ENCODE assay signal across 9 mouse cellular contexts in the genomic region with DNA sequence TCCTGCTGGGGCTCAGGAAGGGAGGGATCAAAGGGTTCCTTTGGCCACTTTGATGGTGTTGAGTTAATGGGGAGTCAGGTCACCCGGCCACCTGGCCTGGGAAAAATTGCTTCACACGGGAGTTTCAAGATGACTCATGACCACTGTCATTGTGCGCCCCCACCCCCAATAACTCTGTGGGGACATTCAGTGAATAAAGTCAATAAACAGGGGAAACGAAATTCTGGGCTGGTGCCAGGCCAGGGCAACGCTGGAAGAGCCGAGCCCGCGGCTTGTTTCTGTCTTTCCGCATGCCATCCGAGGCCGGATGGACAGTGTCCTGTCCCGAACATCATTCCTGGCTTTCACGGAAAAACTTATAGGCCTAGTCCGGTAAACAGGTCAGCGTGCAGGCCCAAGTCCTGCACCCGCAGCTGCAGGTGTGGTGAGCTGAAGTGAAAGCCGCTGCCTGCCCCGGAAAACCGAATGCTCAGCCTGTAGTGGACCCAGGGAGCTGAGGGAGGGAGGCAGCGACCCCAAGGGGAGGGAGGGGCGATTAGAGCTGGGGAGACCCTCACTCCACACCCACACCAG. TPM values are rescaled to one million over a fixed set of nuclear protein-coding genes. Genes with fewer than 3 reads are reported as not detected.
A peak's percentile ranks its signal among the peaks of the same experiment; 100 is the strongest.
DNase-seq lines count a peak whose midpoint lies in the region; ATAC-seq lines count a peak whose summit lies in the region.
"Had no signal": no experiment of that assay in that cellular context is flagged by ENCODE, and none has a peak within 500 bp of the region (broad histone marks: within the 10 kb centered on the region; RNA-seq: fewer than 3 reads in every experiment).

No protein-coding gene starts in this region.

- no peak overlapping the region for H3K9ac ChIP-seq in heart, embryonic 14.5 days (ENCODE audit: low read length)
- 0 out of 2 replicates have a peak overlapping the region, but pooled peaks have one; percentile 27 for H3K9ac ChIP-seq in embryonic facial prominence, embryonic 13.5 days
- no peak overlapping the region for H3K9ac ChIP-seq in intestine, embryonic 14.5 days (ENCODE audit: low read length)
- H3K9ac ChIP-seq in midbrain, embryonic 15.5 days = no peak overlapping the region

- peak overlapping the region; percentile 68 for H3K4me2 ChIP-seq in heart, embryonic 14.5 days (ENCODE audit: low read length)
- peak overlapping the region; percentile 73 for H3K4me2 ChIP-seq in embryonic facial prominence, embryonic 13.5 days
- H3K4me2 ChIP-seq in intestine, embryonic 14.5 days (ENCODE audit: low read length) = peak overlapping the region; percentile 54
- peak overlapping the region; percentile 57 for H3K4me2 ChIP-seq in midbrain, embryonic 15.5 days

- H3K36me3 ChIP-seq in heart, embryonic 14.5 days (ENCODE audit: control insufficient read depth, insufficient read depth, low read length) = no peaks in the 10 kb centered on the region
- no peaks in the 10 kb centered on the region for H3K36me3 ChIP-seq in embryonic facial prominence, embryonic 13.5 days
- H3K36me3 ChIP-seq in intestine, embryonic 14.5 days (ENCODE audit: control insufficient read depth, insufficient read depth, low read length) = no peaks in the 10 kb centered on the region
- no peaks in the 10 kb centered on the region for H3K36me3 ChIP-seq in midbrain, embryonic 15.5 days (replicated peaks)

- no peak overlapping the region for H3K27ac ChIP-seq in heart, embryonic 14.5 days (replicated peaks in 1 of 2; ENCODE audit: control insufficient read depth in 1 of 2, insufficient read depth in 1 of 2, low read depth in 2 of 2, low read length in 2 of 2)
- H3K27ac ChIP-seq in embryonic facial prominence, embryonic 13.5 days = peak overlapping the region; percentile 39; the same call in 1 of the 2 replicates
- H3K27ac ChIP-seq in intestine, embryonic 14.5 days (ENCODE audit: low read depth) = no peak overlapping the region
- H3K27ac ChIP-seq in midbrain, embryonic 15.5 days = no peak overlapping the region

- ATAC-seq in heart, embryonic 14.5 days (ENCODE audit: insufficient number of reproducible peaks, insufficient read depth, low FRiP score, low read depth) = no peak
- ATAC-seq in embryonic facial prominence, embryonic 13.5 days (ENCODE audit: insufficient number of reproducible peaks, insufficient read depth, low FRiP score, low TSS enrichment, low read depth) = no peak
- 0 out of 2 replicates have a peak, but pooled peaks have one; percentile 12 for ATAC-seq in intestine, embryonic 14.5 days (replicated peaks; ENCODE audit: low FRiP score, low TSS enrichment, low read depth)
- ATAC-seq in midbrain, embryonic 15.5 days (replicated peaks) = no peak
- ATAC-seq in granulocyte monocyte progenitor cell, adult 5-6 weeks (replicated peaks; ENCODE audit: poor library complexity, severe bottlenecking) = no peak
- ATAC-seq in erythroblast, adult 5-6 weeks (replicated peaks; ENCODE audit: low FRiP score, poor library complexity, severe bottlenecking) = no peak

- peaks cover 85% of the 10 kb centered on the region for H3K27me3 ChIP-seq in heart, embryonic 14.5 days (ENCODE audit: control insufficient read depth, insufficient read depth, low read length)
- peaks cover 83% of the 10 kb centered on the region for H3K27me3 ChIP-seq in embryonic facial prominence, embryonic 13.5 days
- H3K27me3 ChIP-seq in intestine, embryonic 14.5 days (replicated peaks; ENCODE audit: control insufficient read depth, insufficient read depth, low read length) = peaks cover 76% of the 10 kb centered on the region
- H3K27me3 ChIP-seq in midbrain, embryonic 15.5 days (replicated peaks) = peaks cover 77% of the 10 kb centered on the region

- intact Hi-C loops in heart, postnatal 10 days (cut with DNase I) = no loop called here
- intact Hi-C loops in left cerebral cortex, postnatal 36 days (cut with DNase I) = no loop called here

- no peak for DNase-seq in heart, postnatal 10 days
- DNase-seq in intestine, embryonic 14.5 days (ENCODE audit: low spot score) = no peak
- no peak for DNase-seq in left cerebral cortex, postnatal 36 days (ENCODE audit: low spot score in 2 of 2)
- DNase-seq: gastrocnemius, postnatal 25 days had no signal

- peaks cover 3 to 18% of the 10 kb centered on the region in 2 experiments; a peak in 3 of 4 replicates for H3K4me1 ChIP-seq in heart, embryonic 14.5 days (ENCODE audit: control insufficient read depth in 2 of 2, insufficient read depth in 2 of 2, low read length in 2 of 2)
- peaks cover 40% of the 10 kb centered on the region for H3K4me1 ChIP-seq in embryonic facial prominence, embryonic 13.5 days
- H3K4me1 ChIP-seq in intestine, embryonic 14.5 days (replicated peaks; ENCODE audit: control insufficient read depth, insufficient read depth, low read length) = peaks cover 9% of the 10 kb centered on the region; the same call in 1 of the 2 replicates
- H3K4me1 ChIP-seq in midbrain, embryonic 15.5 days = peaks cover 17% of the 10 kb centered on the region

- WGBS in heart, embryonic 14.5 days = 15% methylated on average over 21 of the region's 21 CpGs
- 7% methylated on average over 21 of the region's 21 CpGs for WGBS in embryonic facial prominence, embryonic 13.5 days
- 5% methylated on average over 21 of the region's 21 CpGs for WGBS in intestine, embryonic 14.5 days
- 4% methylated on average over 21 of the region's 21 CpGs for WGBS in midbrain, embryonic 15.5 days

- H3K4me3 ChIP-seq in heart, embryonic 14.5 days (ENCODE audit: control insufficient read depth in 1 of 2, insufficient read depth in 1 of 2, low read depth in 1 of 2, low read length in 2 of 2) = peak overlapping the region; percentile 33 to 45
- peak overlapping the region; percentile 44 for H3K4me3 ChIP-seq in embryonic facial prominence, embryonic 13.5 days
- peak overlapping the region; percentile 33; the same call in 1 of the 2 replicates for H3K4me3 ChIP-seq in intestine, embryonic 14.5 days (ENCODE audit: low read depth, low read length)
- H3K4me3 ChIP-seq in midbrain, embryonic 15.5 days = peak overlapping the region; percentile 38

- H3K9me3 ChIP-seq in heart, embryonic 14.5 days (ENCODE audit: control insufficient read depth, low read length) = no peaks in the 10 kb centered on the region
- no peaks in the 10 kb centered on the region for H3K9me3 ChIP-seq in embryonic facial prominence, embryonic 13.5 days
- no peaks in the 10 kb centered on the region for H3K9me3 ChIP-seq in intestine, embryonic 14.5 days (ENCODE audit: control insufficient read depth, low read length)
- no peaks in the 10 kb centered on the region for H3K9me3 ChIP-seq in midbrain, embryonic 15.5 days

RNA-seq across cellular contexts. Expression of a gene that starts 9.3 kb away (rescaled TPM):
- 0.20 and 0.80 TPM in 2 replicates for polyA plus RNA-seq in heart, embryonic 14.5 days (2014; fragmentation: Nextera tagmentation; extraction: Ambion mirVana)
- 1 to 10 TPM in 1 of 2 experiments, under 1 TPM in 1; 0.57 to 1.1 TPM for total RNA-seq in heart, postnatal 10 days (2021)
- 7.9 and 8.3 TPM in 2 replicates for polyA plus RNA-seq in embryonic facial prominence, embryonic 13.5 days (2015; fragmentation: Nextera tagmentation; extraction: Ambion mirVana)
- polyA plus RNA-seq in intestine, embryonic 14.5 days (2014; fragmentation: Nextera tagmentation; extraction: Ambion mirVana) = 0.14 and 0.22 TPM in 2 replicates
- polyA plus RNA-seq in midbrain, embryonic 15.5 days (2015; fragmentation: Nextera tagmentation; extraction: Ambion mirVana) = 0.80 and 0.98 TPM in 2 replicates
- 1 to 10 TPM in 1 of 2 experiments, under 1 TPM in 1; 0.94 to 1.4 TPM for total RNA-seq in left cerebral cortex, postnatal 36 days (2021)
- total RNA-seq in granulocyte monocyte progenitor cell, adult 5-6 weeks (2014; fragmentation: Nextera tagmentation) = not detected in 2 replicates
- not detected in 2 replicates for total RNA-seq in granulocyte monocyte progenitor cell, adult 5-6 weeks (2017)
- total RNA-seq in erythroblast, adult 5-6 weeks (2015; ENCODE audit: low replicate concordance) = not detected in 2 replicates
- not detected in 2 replicates for total RNA-seq in erythroblast, adult 5-6 weeks (2017; ENCODE audit: low replicate concordance)

RNA-seq across cellular contexts. Expression of a gene that starts 41.1 kb away (rescaled TPM):
- polyA plus RNA-seq in heart, embryonic 14.5 days (2014; fragmentation: Nextera tagmentation; extraction: Ambion mirVana) = 3.4 and 4.5 TPM in 2 replicates
- 1 to 10 TPM in 1 of 2 experiments, under 1 TPM in 1; 0.77 to 1.2 TPM for total RNA-seq in heart, postnatal 10 days (2021)
- 2.2 and 3.2 TPM in 2 replicates for polyA plus RNA-seq in embryonic facial prominence, embryonic 13.5 days (2015; fragmentation: Nextera tagmentation; extraction: Ambion mirVana)
- 1.9 and 2.0 TPM in 2 replicates for polyA plus RNA-seq in intestine, embryonic 14.5 days (2014; fragmentation: Nextera tagmentation; extraction: Ambion mirVana)
- polyA plus RNA-seq in midbrain, embryonic 15.5 days (2015; fragmentation: Nextera tagmentation; extraction: Ambion mirVana) = 13.1 and 13.7 TPM in 2 replicates
- total RNA-seq in left cerebral cortex, postnatal 36 days (2021) = 1 to 10 TPM; 1.1 to 1.6 TPM
- total RNA-seq in granulocyte monocyte progenitor cell, adult 5-6 weeks (2014; fragmentation: Nextera tagmentation) = not detected in 2 replicates
- total RNA-seq in granulocyte monocyte progenitor cell, adult 5-6 weeks (2017) = not detected in 2 replicates
- 3.7 TPM in 1 of 2 replicates, not detected in the other for total RNA-seq in erythroblast, adult 5-6 weeks (2015; ENCODE audit: low replicate concordance)
- total RNA-seq in erythroblast, adult 5-6 weeks (2017; ENCODE audit: low replicate concordance) = 0.56 and 0.94 TPM in 2 replicates

RNA-seq across cellular contexts. Expression of a gene that starts 45.1 kb away (rescaled TPM):
- 0.97 and 1.1 TPM in 2 replicates for polyA plus RNA-seq in heart, embryonic 14.5 days (2014; fragmentation: Nextera tagmentation; extraction: Ambion mirVana)
- total RNA-seq in heart, postnatal 10 days (2021) = 1 to 10 TPM; 2.2 to 4.1 TPM
- polyA plus RNA-seq in embryonic facial prominence, embryonic 13.5 days (2015; fragmentation: Nextera tagmentation; extraction: Ambion mirVana) = 4.5 and 7.4 TPM in 2 replicates
- polyA plus RNA-seq in intestine, embryonic 14.5 days (2014; fragmentation: Nextera tagmentation; extraction: Ambion mirVana) = 2.0 and 2.2 TPM in 2 replicates
- 22.8 and 23.3 TPM in 2 replicates for polyA plus RNA-seq in midbrain, embryonic 15.5 days (2015; fragmentation: Nextera tagmentation; extraction: Ambion mirVana)
- total RNA-seq in left cerebral cortex, postnatal 36 days (2021) = 100 to 1,000 TPM; 255 to 281 TPM
- 1.9 TPM in 1 of 2 replicates, not detected in the other for total RNA-seq in granulocyte monocyte progenitor cell, adult 5-6 weeks (2014; fragmentation: Nextera tagmentation)
- total RNA-seq in granulocyte monocyte progenitor cell, adult 5-6 weeks (2017) = not detected in 2 replicates
- total RNA-seq in erythroblast, adult 5-6 weeks (2015; ENCODE audit: low replicate concordance) = not detected in 2 replicates
- 0.85 TPM in 1 of 2 replicates, not detected in the other for total RNA-seq in erythroblast, adult 5-6 weeks (2017; ENCODE audit: low replicate concordance)

RNA-seq across cellular contexts. Expression of a gene that starts 48.6 kb away (rescaled TPM):
- 5.8 and 7.3 TPM in 2 replicates for polyA plus RNA-seq in heart, embryonic 14.5 days (2014; fragmentation: Nextera tagmentation; extraction: Ambion mirVana)
- total RNA-seq in heart, postnatal 10 days (2021) = 10 to 100 TPM; 11.3 to 11.6 TPM
- 39.7 and 45.9 TPM in 2 replicates for polyA plus RNA-seq in embryonic facial prominence, embryonic 13.5 days (2015; fragmentation: Nextera tagmentation; extraction: Ambion mirVana)
- polyA plus RNA-seq in intestine, embryonic 14.5 days (2014; fragmentation: Nextera tagmentation; extraction: Ambion mirVana) = 29.3 and 29.9 TPM in 2 replicates
- 223 and 229 TPM in 2 replicates for polyA plus RNA-seq in midbrain, embryonic 15.5 days (2015; fragmentation: Nextera tagmentation; extraction: Ambion mirVana)
- 100 to 1,000 TPM; 834 to 992 TPM for total RNA-seq in left cerebral cortex, postnatal 36 days (2021)
- not detected in 2 replicates for total RNA-seq in granulocyte monocyte progenitor cell, adult 5-6 weeks (2014; fragmentation: Nextera tagmentation)
- 1.8 and 2.6 TPM in 2 replicates for total RNA-seq in granulocyte monocyte progenitor cell, adult 5-6 weeks (2017)
- total RNA-seq in erythroblast, adult 5-6 weeks (2015; ENCODE audit: low replicate concordance) = 13.4 and 19.4 TPM in 2 replicates
- 11.7 and 15.2 TPM in 2 replicates for total RNA-seq in erythroblast, adult 5-6 weeks (2017; ENCODE audit: low replicate concordance)

Comparison
In these comparisons a context has a peak if more than half of its experiments do, and no peak if none do; other contexts are left out.
1. RNA of a gene that starts 45.1 kb away (total RNA-seq): 255 to 281 TPM in left cerebral cortex, postnatal 36 days; 2.2 to 4.1 TPM in heart, postnatal 10 days, 1.9 TPM in granulocyte monocyte progenitor cell, adult 5-6 weeks and 0.85 TPM in erythroblast, adult 5-6 weeks; every median in the first group is over 10 times any median in the second.
2. Peak in every context shown above with its lines, with median percentiles within 50 percentile points of each other: H3K4me2 ChIP-seq and H3K4me3 ChIP-seq.